Mouse (Mus musculus): Measurements from ENCODE around the gene Adcy6. TPM values are rescaled to one million over a fixed set of nuclear protein-coding genes. Genes with fewer than 3 reads are reported as not detected.

Gene Adcy6
- polyA plus RNA-seq, 1 experiment = 89.2 TPM

- no peak for TF ChIP-seq CTCF (IDR thresholded peaks at IDR 0.05; ENCODE audit: extremely low read depth, insufficient read length, insufficient replicate concordance, low read depth, low read length)
- no peak for TF ChIP-seq POLR2A (IDR thresholded peaks at IDR 0.05; ENCODE audit: low read depth, low read length)
- peaks cover 49% of the 10 kb centered on the region for H3K36me3 ChIP-seq (ENCODE audit: control insufficient read depth, insufficient read depth, low read length)
- no peak overlapping the region for H3K4me3 ChIP-seq (ENCODE audit: low read depth, low read length)
- no peak overlapping the region; the same call in 1 of the 2 replicates for H3K27ac ChIP-seq (ENCODE audit: insufficient read depth, low read depth, low read length)
- peaks cover 5% of the 10 kb centered on the region for H3K4me1 ChIP-seq (ENCODE audit: control insufficient read depth, insufficient read depth, insufficient read length, low read length)
- WGBS = 66% methylated on average over 24 of the region's 24 CpGs
- no peaks in the 10 kb centered on the region for H3K27me3 ChIP-seq (ENCODE audit: control insufficient read depth, insufficient read depth, low read length)
Measured at GRCm38 (mm10) chr15:98645057-98646026, 35.5 kb upstream of the Adcy6 start.

GRCm38 (mm10) chr15:98644406-98644805, 34.5 kb upstream of the Adcy6 start:
- peaks cover 5% of the 10 kb centered on the region for H3K4me1 ChIP-seq (ENCODE audit: control insufficient read depth, insufficient read depth, insufficient read length, low read length)
- 92% methylated on average over 12 of the region's 12 CpGs for WGBS
- H3K4me3 ChIP-seq (ENCODE audit: low read depth, low read length) = no peak overlapping the region
- H3K27me3 ChIP-seq (ENCODE audit: control insufficient read depth, insufficient read depth, low read length) = no peaks in the 10 kb centered on the region
- H3K27ac ChIP-seq (ENCODE audit: insufficient read depth, low read depth, low read length) = no peak overlapping the region
- peaks cover 41% of the 10 kb centered on the region for H3K36me3 ChIP-seq (ENCODE audit: control insufficient read depth, insufficient read depth, low read length)
- TF ChIP-seq POLR2A (IDR thresholded peaks at IDR 0.05; ENCODE audit: low read depth, low read length) (no peak), CTCF (IDR thresholded peaks at IDR 0.05; ENCODE audit: extremely low read depth, insufficient read length, insufficient replicate concordance, low read depth, low read length) (no peak)

GRCm38 (mm10) chr15:98640157-98640556, 30.3 kb upstream of the Adcy6 start:
- TF ChIP-seq POLR2A (IDR thresholded peaks at IDR 0.05; ENCODE audit: low read depth, low read length) (no peak), CTCF (IDR thresholded peaks at IDR 0.05; ENCODE audit: extremely low read depth, insufficient read length, insufficient replicate concordance, low read depth, low read length) (no peak)
- no peak overlapping the region for H3K4me3 ChIP-seq (ENCODE audit: low read depth, low read length)
- no peak overlapping the region for H3K27ac ChIP-seq (ENCODE audit: insufficient read depth, low read depth, low read length)
- peaks cover 8% of the 10 kb centered on the region; the same call in 1 of the 2 replicates for H3K36me3 ChIP-seq (ENCODE audit: control insufficient read depth, insufficient read depth, low read length)
- 0 out of 2 replicates have a peak, but pooled peaks cover 5% of the 10 kb centered on the region for H3K27me3 ChIP-seq (ENCODE audit: control insufficient read depth, insufficient read depth, low read length)
- H3K4me1 ChIP-seq (ENCODE audit: control insufficient read depth, insufficient read depth, insufficient read length, low read length) = peaks cover 2% of the 10 kb centered on the region
- 43% methylated on average over 8 of the region's 8 CpGs for WGBS

- TF ChIP-seq CTCF (IDR thresholded peaks at IDR 0.05; ENCODE audit: extremely low read depth, insufficient read length, insufficient replicate concordance, low read depth, low read length) = no peak
- no peak for TF ChIP-seq POLR2A (IDR thresholded peaks at IDR 0.05; ENCODE audit: low read depth, low read length)
- Histone ChIP-seq H3K27ac (ENCODE audit: insufficient read depth, low read depth, low read length) (no peak overlapping the region), H3K27me3 (ENCODE audit: control insufficient read depth, insufficient read depth, low read length) (peaks cover 13% of the 10 kb centered on the region), H3K36me3 (ENCODE audit: control insufficient read depth, insufficient read depth, low read length) (peaks cover 2% of the 10 kb centered on the region; the same call in 1 of the 2 replicates), H3K4me1 (ENCODE audit: control insufficient read depth, insufficient read depth, insufficient read length, low read length) (peaks cover 5% of the 10 kb centered on the region), H3K4me3 (ENCODE audit: low read depth, low read length) (no peak overlapping the region)
- WGBS = 74% methylated on average over 3 of the region's 3 CpGs
Measured at GRCm38 (mm10) chr15:98637155-98637554, 27.3 kb upstream of the Adcy6 start.

- no peak for TF ChIP-seq CTCF (IDR thresholded peaks at IDR 0.05; ENCODE audit: extremely low read depth, insufficient read length, insufficient replicate concordance, low read depth, low read length)
- TF ChIP-seq POLR2A (IDR thresholded peaks at IDR 0.05; ENCODE audit: low read depth, low read length) = no peak
- peaks cover 2% of the 10 kb centered on the region; the same call in 1 of the 2 replicates for H3K36me3 ChIP-seq (ENCODE audit: control insufficient read depth, insufficient read depth, low read length)
Measured at GRCm38 (mm10) chr15:98636517-98636916, 26.6 kb upstream of the Adcy6 start.

GRCm38 (mm10) chr15:98635291-98635841, 25.5 kb upstream of the Adcy6 start:
- 31% methylated on average over 21 of the region's 21 CpGs for WGBS
- Histone ChIP-seq H3K27ac (ENCODE audit: insufficient read depth, low read depth, low read length) (no peak overlapping the region), H3K27me3 (ENCODE audit: control insufficient read depth, insufficient read depth, low read length) (peaks cover 13% of the 10 kb centered on the region), H3K36me3 (ENCODE audit: control insufficient read depth, insufficient read depth, low read length) (no peaks in the 10 kb centered on the region), H3K4me3 (ENCODE audit: low read depth, low read length) (peak overlapping the region; percentile 46), H3K4me1 (ENCODE audit: control insufficient read depth, insufficient read depth, insufficient read length, low read length) (peaks cover 11% of the 10 kb centered on the region)
- TF ChIP-seq POLR2A (IDR thresholded peaks at IDR 0.05; ENCODE audit: low read depth, low read length) (no peak), CTCF (IDR thresholded peaks at IDR 0.05; ENCODE audit: extremely low read depth, insufficient read length, insufficient replicate concordance, low read depth, low read length) (no peak)

More at GRCm38 (mm10) chr15:98636517-98636916, 26.6 kb upstream of the Adcy6 start:
- 88% methylated on average over 5 of the region's 5 CpGs for WGBS
- Histone ChIP-seq H3K27me3 (ENCODE audit: control insufficient read depth, insufficient read depth, low read length) (peaks cover 13% of the 10 kb centered on the region), H3K4me3 (ENCODE audit: low read depth, low read length) (no peak overlapping the region), H3K27ac (ENCODE audit: insufficient read depth, low read depth, low read length) (no peak overlapping the region), H3K4me1 (ENCODE audit: control insufficient read depth, insufficient read depth, insufficient read length, low read length) (peaks cover 9% of the 10 kb centered on the region)

Data from small intestine, adult 2 months (tissue).